Mouse (Mus musculus) cortical plate, adult 2 months (tissue): ENCODE results near the gene Gng12.

Experiments used
- CTCF ChIP-seq: fragments of 200-500 bp; IDR thresholded peaks from 2 replicates; pipeline ENCODE4 v1.5.1; 2011; ENCODE audit warnings: mild to moderate bottlenecking, control low read depth, low read length; ENCODE audit not compliant: insufficient read depth; ENCODE audit errors: extremely low read depth
- POLR2A ChIP-seq: fragments of 200-500 bp; IDR thresholded peaks from 2 replicates; pipeline ENCODE4 v1.6.1; 2011; ENCODE audit warnings: mild to moderate bottlenecking, low read length, control low read depth; ENCODE audit not compliant: insufficient read depth; ENCODE audit errors: extremely low read depth

GRCm38 (mm10) chr6:66915592-66915991, 19.4 kb downstream of the Gng12 start:
- no peak for TF ChIP-seq POLR2A
- no peak for TF ChIP-seq CTCF
